Mouse (Mus musculus) adrenal gland, postnatal 4 days (tissue): ENCODE data around the gene B3glct. TPM values are rescaled to one million over a fixed set of nuclear protein-coding genes. Genes with fewer than 3 reads are reported as not detected.

ENCODE experiments used
- DNase-seq, 2 experiments: peaks; one replicate each; pipeline ENCODE4 v3.0.0; 2021 to 2022; ENCODE audit warnings: low spot score in 2 of 2, mixed read lengths in 2 of 2
- long read RNA-seq, 2 experiments: library from polyadenylated mRNA; stranded (forward); transcript quantifications; one replicate each; pipeline ENCODE4 v2.0.0; 2021
- total RNA-seq, 2 experiments: library from RNA; stranded (reverse); gene quantifications; 2 replicates each; pipeline ENCODE4 v1.2.3; 2021

B3glct gene
- total RNA-seq = 10 to 100 TPM; 23.9 to 26.5 TPM
- long read RNA-seq, experiment 1, full-length matches to known transcripts = 7 of 14 reads
- long read RNA-seq, experiment 1, partial matches to known transcripts = 1 of 14 reads
- long read RNA-seq, experiment 1, other reads (novel, unspliced or antisense) = 6 of 14 reads
- long read RNA-seq, experiment 2, full-length matches to known transcripts = 7 of 16 reads
- long read RNA-seq, experiment 2, partial matches to known transcripts = 0 of 16 reads
- long read RNA-seq, experiment 2, other reads (novel, unspliced or antisense) = 9 of 16 reads

DNA sequence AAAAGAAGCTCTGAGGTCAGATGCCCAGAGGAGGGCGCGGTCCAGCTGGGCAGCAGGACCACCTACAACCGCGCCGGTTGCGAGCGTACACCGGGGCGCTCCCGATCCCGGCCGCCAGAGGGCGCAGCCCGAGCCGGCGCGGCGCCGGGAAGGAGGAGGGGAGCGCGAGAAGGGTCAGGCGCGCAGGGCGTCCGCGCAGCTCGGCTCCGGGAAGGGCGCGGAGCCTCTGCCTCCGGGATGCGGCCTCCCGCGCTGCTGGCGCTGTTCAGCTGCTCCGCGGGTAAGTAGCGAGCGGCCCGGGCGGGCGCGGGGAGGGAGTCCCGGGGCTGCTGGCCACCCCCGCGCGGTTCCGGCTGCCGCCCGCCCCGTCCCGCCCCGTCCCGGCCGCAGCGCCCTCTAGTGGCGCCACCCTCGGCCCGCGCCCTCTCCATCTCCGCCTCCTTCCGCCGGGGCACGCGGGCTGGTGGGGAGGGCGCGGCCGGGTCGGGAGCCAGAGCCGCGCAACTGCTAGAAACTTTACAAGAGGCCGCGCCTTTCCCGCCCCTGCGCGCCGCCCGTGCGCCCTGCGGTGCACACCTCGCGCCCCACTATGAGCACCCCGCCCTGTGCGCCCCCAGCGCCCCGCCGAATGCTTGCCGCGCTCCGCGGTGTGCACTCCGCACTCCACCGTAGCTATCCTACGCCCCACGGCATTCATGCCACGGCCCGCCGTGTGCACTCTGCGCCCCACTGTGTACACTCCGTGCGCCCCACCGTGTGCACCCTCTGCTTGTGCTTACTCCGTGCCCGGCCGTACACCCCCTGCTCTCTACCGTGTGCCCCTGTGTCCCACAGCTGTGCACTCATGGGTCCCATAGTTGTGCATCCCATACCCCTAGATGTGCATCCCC, at the start of gene B3glct:
TSS of gene B3glct (plus strand) at position 131 of the 890 bp plus-strand sequence.
- peak; percentile 67 to 79 for DNase-seq

DNA sequence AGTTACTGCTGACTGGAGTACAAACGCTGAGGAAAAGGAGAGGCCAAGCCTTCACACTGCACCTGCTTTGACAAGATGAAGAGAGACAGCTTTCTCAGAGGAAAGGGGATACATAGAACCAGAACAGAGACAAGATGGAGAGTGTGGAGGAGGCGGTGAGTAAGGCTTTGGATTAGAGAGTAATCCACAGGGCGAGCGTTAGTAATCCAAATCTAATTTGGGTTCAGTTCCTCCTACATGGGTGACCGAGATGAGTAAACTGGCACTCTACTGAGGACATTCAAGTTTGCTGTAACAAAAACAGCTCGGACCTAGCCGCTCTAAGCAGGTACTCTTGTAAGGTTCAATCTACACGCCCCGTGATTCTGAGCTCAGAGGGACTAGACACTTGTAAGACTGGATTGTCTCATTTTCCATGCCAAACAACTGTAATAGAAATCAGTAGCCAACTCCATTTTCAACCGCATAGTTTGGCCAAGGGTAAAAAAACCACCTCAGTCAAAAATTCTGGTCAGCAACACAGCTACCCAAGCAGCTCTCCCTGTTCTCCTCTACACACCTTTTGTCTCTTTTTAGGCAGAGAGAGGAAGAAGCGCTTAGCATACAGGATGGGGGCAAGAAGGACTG, 43.5 kb upstream of the B3glct start:
- no peak for DNase-seq

- DNase-seq = peak in 1 of 2 experiments; percentile 16
These were observed 42.5 kb upstream of the B3glct start for GRCm38 (mm10) chr5:149635556-149635955.

- peak; percentile 84 to 98 for DNase-seq
These were observed 41.7 kb upstream of the B3glct start, which contains the start of gene Hsph1 for GRCm38 (mm10) chr5:149636075-149636920. Hsph1 (minus strand) TSS chr5:149636376.

- DNase-seq = no peak
These were observed 40.7 kb upstream of the B3glct start for GRCm38 (mm10) chr5:149637306-149637705.

GRCm38 (mm10) chr5:149641277-149641892, 36.6 kb upstream of the B3glct start:
- no peak for DNase-seq

DNA sequence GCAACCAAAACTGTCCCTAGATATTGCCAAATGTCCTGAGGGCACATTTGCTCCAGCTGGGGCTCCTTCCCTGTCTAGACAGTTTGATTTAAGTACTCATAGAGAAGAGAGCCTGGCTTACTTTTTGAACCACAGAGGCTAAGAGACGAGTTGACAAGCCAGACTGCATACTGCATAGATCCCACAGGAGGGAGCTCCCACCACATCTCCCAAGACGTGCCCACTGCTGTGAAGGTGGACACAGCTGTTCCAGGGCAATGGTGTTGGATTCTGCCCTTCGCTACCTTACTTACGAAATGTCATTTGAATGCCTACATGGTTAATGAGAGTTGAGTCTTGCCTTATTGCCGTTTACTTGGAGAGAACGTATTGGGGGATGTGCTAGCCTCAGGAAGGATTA, 35.7 kb upstream of the B3glct start:
- no peak for DNase-seq

DNA sequence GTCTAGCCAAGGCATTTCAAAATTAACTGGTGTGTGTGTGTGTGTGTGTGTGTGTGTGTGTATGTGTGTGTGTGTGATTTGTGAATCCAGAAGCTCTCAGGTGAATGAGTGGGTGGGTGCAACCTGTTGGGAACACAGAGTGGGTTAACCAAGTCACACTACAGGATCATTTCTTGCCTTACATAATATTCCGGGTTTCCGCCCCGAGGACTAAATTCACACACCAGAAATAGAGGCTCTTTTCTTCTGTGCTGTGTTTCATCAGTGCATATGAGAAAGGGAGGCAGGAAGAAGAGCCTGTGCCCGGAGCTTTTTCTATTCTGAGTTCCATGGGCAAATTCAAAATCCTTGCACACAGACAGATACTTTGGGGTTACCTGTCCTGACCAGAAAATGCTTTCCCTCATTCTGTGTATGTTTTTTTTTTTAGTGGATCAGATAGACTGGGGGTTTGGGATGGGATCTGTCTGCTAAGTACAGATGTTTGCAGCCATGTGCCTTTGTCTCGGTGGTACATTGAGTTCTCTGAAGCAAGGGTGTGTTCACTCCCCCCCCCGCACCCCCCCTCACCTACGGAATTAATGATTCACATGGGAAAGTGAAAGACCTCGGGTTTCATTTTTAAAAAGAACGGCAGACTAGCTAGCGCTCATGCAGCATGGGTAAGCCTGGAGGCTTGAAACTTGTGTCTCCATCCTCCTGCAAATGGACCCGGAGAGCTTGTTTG, 35.1 kb upstream of the B3glct start:
- DNase-seq = no peak

GRCm38 (mm10) chr5:149647367-149648115, 30.5 kb upstream of the B3glct start:
- DNase-seq = no peak

DNA sequence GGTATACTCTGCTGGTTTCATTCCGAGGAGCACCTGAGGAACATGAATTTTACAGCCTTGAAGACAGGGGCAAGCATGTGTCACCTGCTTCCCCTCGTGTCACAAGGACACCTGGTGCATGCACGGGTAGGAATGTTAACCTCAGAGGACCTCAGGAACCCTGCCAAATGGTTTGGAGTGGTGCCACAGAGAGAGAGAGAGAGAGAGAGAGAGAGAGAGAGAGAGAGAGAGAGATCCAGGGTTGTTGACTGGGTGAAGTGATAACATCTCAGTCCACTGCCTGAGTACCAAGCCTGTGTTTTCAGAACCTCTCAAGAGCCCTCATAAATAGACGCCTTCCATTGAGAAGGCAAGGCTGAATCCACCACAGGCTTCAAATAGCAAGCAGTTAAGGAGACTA, 29.8 kb upstream of the B3glct start:
- no peak for DNase-seq

DNA sequence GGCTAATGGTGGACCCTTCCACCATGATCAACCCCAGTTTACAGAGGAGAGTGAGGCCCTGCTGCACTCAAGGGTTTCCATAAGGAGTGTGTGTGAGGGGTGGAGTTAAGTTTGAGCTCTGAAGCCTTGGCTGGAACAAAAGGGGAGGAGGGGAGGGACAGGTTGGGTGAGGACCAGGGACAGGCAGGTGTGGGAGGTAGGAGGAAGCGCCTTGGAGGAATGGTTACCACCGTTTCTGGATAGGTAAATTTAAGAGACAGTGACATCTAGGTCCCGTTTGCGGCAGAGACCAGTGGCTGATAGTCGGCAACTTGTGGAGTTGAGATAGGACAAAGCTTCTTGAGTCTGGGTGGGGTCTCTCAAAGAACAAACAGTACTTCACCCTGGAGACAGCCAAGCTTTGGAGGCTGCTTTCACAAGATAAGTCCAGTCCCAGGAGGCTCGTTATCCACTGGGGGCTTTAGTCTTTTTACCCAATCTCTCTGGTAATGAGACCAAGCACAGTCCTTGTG, 29.1 kb upstream of the B3glct start:
- no peak for DNase-seq

DNA sequence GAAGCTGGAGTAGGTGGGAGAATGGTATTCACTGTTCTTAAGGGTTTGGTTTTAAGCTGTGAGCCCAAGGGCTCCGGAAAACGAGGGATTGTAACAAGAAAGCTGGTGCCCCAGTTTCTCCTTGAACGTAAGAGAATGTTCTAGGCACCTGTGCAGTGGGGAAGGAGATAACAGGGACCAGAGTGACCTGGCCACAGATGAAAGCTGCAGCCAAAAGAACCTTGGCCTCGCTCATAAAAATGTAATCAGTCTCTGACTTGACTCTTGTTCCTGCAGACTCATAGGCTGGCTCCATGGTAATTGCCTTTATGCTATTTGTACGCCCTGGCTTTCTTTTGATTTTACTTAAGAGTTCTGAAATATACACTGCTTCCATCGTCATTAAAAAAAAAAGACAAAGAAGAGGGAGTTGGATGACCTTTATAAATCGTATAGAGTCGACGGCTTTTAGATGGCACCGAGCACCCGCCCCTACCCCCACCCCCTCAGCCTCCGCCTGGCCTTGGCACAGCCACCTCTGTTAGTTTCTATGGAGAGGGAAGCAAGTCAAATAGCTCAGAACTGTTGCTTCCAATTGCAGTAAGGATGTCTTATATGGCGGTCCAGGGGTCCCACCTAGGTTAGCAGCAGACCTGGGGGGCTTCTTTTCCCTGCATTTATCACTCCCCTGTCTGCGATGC, 28.4 kb upstream of the B3glct start:
- DNase-seq = no peak

DNA sequence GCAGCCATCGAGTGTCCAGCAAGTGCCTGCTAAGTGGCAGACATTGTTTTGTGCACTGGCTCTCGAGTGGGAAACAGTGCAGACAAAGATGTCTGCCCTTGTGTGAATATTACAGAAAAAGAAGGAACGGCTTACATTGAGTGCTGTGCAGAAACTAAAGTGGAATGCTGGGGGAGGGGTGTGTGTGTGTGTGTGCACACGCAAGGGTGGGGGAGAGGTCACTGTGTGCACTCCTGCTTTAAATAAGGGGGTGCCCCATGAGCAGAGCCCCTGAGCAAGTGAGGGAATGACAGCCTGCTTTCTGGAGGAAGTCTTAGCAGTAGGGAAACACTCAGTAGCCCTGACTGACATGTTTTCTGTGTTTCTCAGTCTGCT, 27.9 kb upstream of the B3glct start:
- no peak for DNase-seq

DNA sequence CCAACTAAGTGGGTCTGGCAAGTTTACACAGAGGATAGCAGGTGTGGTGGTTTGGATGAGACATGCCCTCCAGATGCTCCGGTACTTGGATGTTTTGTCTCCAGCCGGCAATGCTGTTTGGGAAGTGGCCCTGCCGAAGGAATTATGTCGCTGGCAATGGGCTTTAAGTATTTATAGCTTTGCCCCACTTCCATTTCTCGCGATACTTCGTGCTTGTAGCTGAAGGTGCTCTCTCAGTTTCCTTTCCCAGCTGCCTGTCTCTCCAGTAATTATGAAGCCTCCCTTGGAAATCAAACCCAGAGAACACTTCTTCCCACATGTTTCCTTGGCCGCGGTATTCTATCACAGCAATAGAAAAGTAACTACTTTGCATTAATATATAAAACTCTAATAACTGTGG, 22.4 kb upstream of the B3glct start:
- DNase-seq = no peak

- no peak for DNase-seq
These were observed 20.0 kb upstream of the B3glct start for GRCm38 (mm10) chr5:149658022-149658421.

DNA sequence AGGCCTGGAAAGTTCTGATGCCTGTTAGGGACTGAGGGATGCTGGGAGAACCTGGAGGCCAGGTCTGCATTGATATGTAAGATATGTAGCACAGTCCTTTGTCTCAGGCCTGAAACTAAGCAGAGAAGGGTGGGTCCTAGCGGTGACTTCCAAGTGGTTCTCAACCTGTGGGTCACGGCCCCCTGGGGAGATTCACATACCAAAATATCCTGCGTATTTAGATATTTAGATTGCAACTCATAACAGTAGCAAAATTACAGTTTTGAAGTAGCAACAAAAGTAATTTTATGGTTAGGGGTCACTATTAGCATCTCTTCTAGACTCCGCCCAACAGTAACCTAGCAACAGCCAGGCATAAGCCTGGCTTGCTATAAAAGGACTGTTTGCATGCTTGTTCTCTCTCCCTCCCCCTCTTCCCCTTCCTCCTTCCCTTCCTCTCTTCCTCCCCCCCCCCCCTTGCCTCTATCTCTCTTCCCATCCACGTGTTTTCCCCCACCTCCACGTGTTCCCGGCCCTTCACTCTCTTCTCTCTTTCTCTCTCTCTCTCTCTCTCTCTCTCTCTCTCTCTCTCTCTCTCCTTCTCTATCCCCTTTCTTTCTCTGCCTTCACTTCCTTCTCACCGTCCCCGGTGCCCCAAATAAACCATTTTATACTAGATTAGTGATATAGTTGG, 19.2 kb upstream of the B3glct start:
- DNase-seq = no peak

GRCm38 (mm10) chr5:149659414-149659780, 18.6 kb upstream of the B3glct start:
- no peak for DNase-seq

DNA sequence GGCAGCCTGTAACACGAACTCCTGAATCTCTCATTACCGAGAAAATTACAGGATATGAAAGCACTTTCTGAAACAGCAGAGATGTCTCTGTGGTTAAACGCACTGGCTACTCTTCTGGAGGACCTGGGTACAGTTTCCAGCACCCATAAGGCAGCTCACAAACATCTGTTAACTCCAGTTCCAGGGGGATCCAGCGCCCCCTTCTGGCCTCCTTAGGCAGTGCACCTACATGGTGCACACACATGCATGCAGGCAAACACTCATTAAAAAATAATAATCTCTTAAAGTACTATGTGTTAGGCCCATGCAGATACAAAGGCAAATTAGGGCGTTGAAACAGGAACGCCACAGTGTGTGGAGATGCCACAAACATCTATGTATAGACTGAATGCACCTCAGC, 16.6 kb upstream of the B3glct start:
- no peak for DNase-seq
